Mouse (Mus musculus) embryonic facial prominence, embryonic 15.5 days (tissue): ENCODE data around the gene Dnajb1. TPM values are rescaled to one million over a fixed set of nuclear protein-coding genes. Genes with fewer than 3 reads are reported as not detected.
"Not testable (repeated sequence)": the region's sequence is repeated elsewhere in the genome, so short reads cannot be mapped to it uniquely, and the experiment has no call there.

ENCODE experiments used
- ATAC-seq: fragments of 200-750 bp; cut with Nextera tagmentation; 2 replicates; pipeline ENCODE4 v1.8.0; 2017; ENCODE audit warnings: low read depth, moderate TSS enrichment; ENCODE audit not compliant: insufficient number of reproducible peaks, low FRiP score, low TSS enrichment
- H3K27ac ChIP-seq: fragments of 300-500 bp; sonication (generic); replicated peaks from 2 replicates; pipeline ENCODE4 v1.5.1; 2015; ENCODE audit warnings: mild to moderate bottlenecking, inconsistent platforms
- H3K27me3 ChIP-seq: fragments of 300-500 bp; sonication (generic); 2 replicates; pipeline ENCODE4 v1.6.1; 2015; ENCODE audit warnings: inconsistent platforms
- H3K36me3 ChIP-seq: fragments of 300-500 bp; sonication (generic); 2 replicates; pipeline ENCODE4 v1.6.1; 2015; ENCODE audit warnings: mild to moderate bottlenecking, inconsistent platforms
- H3K4me1 ChIP-seq: fragments of 300-500 bp; sonication (generic); 2 replicates; pipeline ENCODE4 v1.6.1; 2015; ENCODE audit warnings: inconsistent platforms
- H3K4me2 ChIP-seq: fragments of 300-500 bp; sonication (generic); replicated peaks from 2 replicates; pipeline ENCODE4 v1.6.1; 2015; ENCODE audit warnings: mild to moderate bottlenecking, inconsistent platforms
- H3K4me3 ChIP-seq: fragments of 300-500 bp; sonication (generic); replicated peaks from 2 replicates; pipeline ENCODE4 v1.5.1; 2015; ENCODE audit warnings: mild to moderate bottlenecking, inconsistent platforms
- H3K9ac ChIP-seq: fragments of 300-500 bp; sonication (generic); 2 replicates; pipeline ENCODE4 v1.6.1; 2015; ENCODE audit warnings: inconsistent platforms
- H3K9me3 ChIP-seq: fragments of 300-500 bp; sonication (generic); replicated peaks from 2 replicates; pipeline ENCODE4 v1.6.1; 2016; ENCODE audit warnings: inconsistent platforms
- WGBS: fragments of 180-500 bp; shearing (Covaris S2); methylation state at CpG from one replicate; pipeline ENCODE4 v1.1.7; 2015; 5-methylcytosine and 5-hydroxymethylcytosine counted together
- polyA plus RNA-seq: library from polyadenylated mRNA; unstranded; fragments of >200 nt; fragmentation: Nextera tagmentation; extraction: Ambion mirVana; gene quantifications from 2 replicates; pipeline ENCODE4 v1.2.1, GENCODE M21; 2015

Dnajb1 gene
- polyA plus RNA-seq, 1 experiment from 2014 or later = 76.6 TPM

- ATAC-seq, H3K27ac ChIP-seq, H3K27me3 ChIP-seq, H3K4me2 ChIP-seq, H3K4me3 ChIP-seq, H3K9ac ChIP-seq, H3K9me3 ChIP-seq: not testable (repeated sequence)
- 83% methylated on average over 4 of the region's 7 CpGs for WGBS
- peaks cover 44% of the 10 kb centered on the region for H3K4me1 ChIP-seq
- peaks cover 33% of the 10 kb centered on the region for H3K36me3 ChIP-seq
Measured at GRCm38 (mm10) chr8:83571001-83571340, 37.0 kb upstream of the Dnajb1 start.

GRCm38 (mm10) chr8:83571791-83572190 is 36.2 kb upstream of the Dnajb1 start:
- ATAC-seq = no peak
- Histone ChIP-seq H3K4me2 (no peak overlapping the region), H3K9me3 (no peaks in the 10 kb centered on the region), H3K36me3 (peaks cover 33% of the 10 kb centered on the region), H3K9ac (no peak overlapping the region), H3K4me1 (peaks cover 53% of the 10 kb centered on the region), H3K4me3 (no peak overlapping the region), H3K27me3 (no peaks in the 10 kb centered on the region), H3K27ac (no peak overlapping the region)
- WGBS = 92% methylated on average over 10 of the region's 10 CpGs

GRCm38 (mm10) chr8:83572246-83572812 is 35.7 kb upstream of the Dnajb1 start:
- no peak for ATAC-seq
- Histone ChIP-seq H3K4me2 (no peak overlapping the region), H3K9me3 (no peaks in the 10 kb centered on the region), H3K4me1 (peaks cover 55% of the 10 kb centered on the region), H3K27ac (no peak overlapping the region), H3K36me3 (peaks cover 33% of the 10 kb centered on the region), H3K4me3 (no peak overlapping the region), H3K27me3 (no peaks in the 10 kb centered on the region), H3K9ac (no peak overlapping the region)
- 83% methylated on average over 5 of the region's 5 CpGs for WGBS

- Histone ChIP-seq H3K9me3 (no peaks in the 10 kb centered on the region), H3K4me3 (no peak overlapping the region), H3K9ac (no peak overlapping the region), H3K4me2 (no peak overlapping the region), H3K27ac (no peak overlapping the region), H3K27me3 (no peaks in the 10 kb centered on the region), H3K4me1 (peaks cover 53% of the 10 kb centered on the region), H3K36me3 (peaks cover 33% of the 10 kb centered on the region)
- ATAC-seq = no peak
- WGBS = 66% methylated on average over 18 of the region's 18 CpGs
Measured at GRCm38 (mm10) chr8:83573140-83573875, 34.7 kb upstream of the Dnajb1 start.

GRCm38 (mm10) chr8:83574631-83575315 is 33.2 kb upstream of the Dnajb1 start:
- peak overlapping the region; percentile 80 for H3K27ac ChIP-seq
- WGBS = 70% methylated on average over 15 of the region's 15 CpGs
- H3K27me3 ChIP-seq = no peaks in the 10 kb centered on the region
- ATAC-seq = no peak
- no peaks in the 10 kb centered on the region for H3K9me3 ChIP-seq
- H3K9ac ChIP-seq = no peak overlapping the region
- H3K36me3 ChIP-seq = peaks cover 31% of the 10 kb centered on the region
- peaks cover 65% of the 10 kb centered on the region for H3K4me1 ChIP-seq
- H3K4me3 ChIP-seq = no peak overlapping the region
- H3K4me2 ChIP-seq = no peak overlapping the region

- H3K36me3 ChIP-seq = peaks cover 22% of the 10 kb centered on the region
- no peak overlapping the region for H3K9ac ChIP-seq
- 56% methylated on average over 17 of the region's 17 CpGs for WGBS
- no peaks in the 10 kb centered on the region for H3K27me3 ChIP-seq
- H3K27ac ChIP-seq = peak overlapping the region; percentile 80
- ATAC-seq = peak; percentile 32
- peaks cover 66% of the 10 kb centered on the region for H3K4me1 ChIP-seq
- no peak overlapping the region for H3K4me3 ChIP-seq
- H3K4me2 ChIP-seq = no peak overlapping the region; the same call in 1 of the 2 replicates
- H3K9me3 ChIP-seq = no peaks in the 10 kb centered on the region
Measured at GRCm38 (mm10) chr8:83575561-83576515, 32.2 kb upstream of the Dnajb1 start.

GRCm38 (mm10) chr8:83576516-83576895 is 31.5 kb upstream of the Dnajb1 start:
- Histone ChIP-seq H3K4me2 (no peak overlapping the region; the same call in 1 of the 2 replicates), H3K27me3 (no peaks in the 10 kb centered on the region), H3K4me3 (no peak overlapping the region), H3K4me1 (peaks cover 66% of the 10 kb centered on the region), H3K9ac (no peak overlapping the region), H3K27ac (peak overlapping the region; percentile 80), H3K9me3 (no peaks in the 10 kb centered on the region), H3K36me3 (peaks cover 18% of the 10 kb centered on the region)
- 53% methylated on average over 4 of the region's 4 CpGs for WGBS
- ATAC-seq = no peak

- 0 out of 2 replicates have a peak overlapping the region, but pooled peaks have one; percentile 4 for H3K27ac ChIP-seq
- peaks cover 66% of the 10 kb centered on the region for H3K4me1 ChIP-seq
- no peak overlapping the region for H3K4me2 ChIP-seq
Measured at GRCm38 (mm10) chr8:83576921-83577320, 31.1 kb upstream of the Dnajb1 start.

GRCm38 (mm10) chr8:83577384-83577791 is 30.6 kb upstream of the Dnajb1 start:
- Histone ChIP-seq H3K27me3 (no peaks in the 10 kb centered on the region), H3K4me3 (no peak overlapping the region), H3K9me3 (no peaks in the 10 kb centered on the region), H3K4me1 (peaks cover 66% of the 10 kb centered on the region), H3K9ac (no peak overlapping the region), H3K36me3 (peaks cover 9% of the 10 kb centered on the region), H3K27ac (0 out of 2 replicates have a peak overlapping the region, but pooled peaks have one; percentile 4), H3K4me2 (no peak overlapping the region)
- no peak for ATAC-seq
- 60% methylated on average over 9 of the region's 9 CpGs for WGBS

More at GRCm38 (mm10) chr8:83576921-83577320, 31.1 kb upstream of the Dnajb1 start:
- no peaks in the 10 kb centered on the region for H3K27me3 ChIP-seq
- H3K4me3 ChIP-seq = no peak overlapping the region
- 48% methylated on average over 4 of the region's 4 CpGs for WGBS
- no peak for ATAC-seq
- no peaks in the 10 kb centered on the region for H3K9me3 ChIP-seq
- peaks cover 14% of the 10 kb centered on the region for H3K36me3 ChIP-seq
- H3K9ac ChIP-seq = no peak overlapping the region

- H3K4me2 ChIP-seq = no peak overlapping the region
- H3K4me1 ChIP-seq = peaks cover 69% of the 10 kb centered on the region
- WGBS = 68% methylated on average over 17 of the region's 17 CpGs
- 0 out of 2 replicates have a peak overlapping the region, but pooled peaks have one; percentile 25 for H3K27ac ChIP-seq
- no peaks in the 10 kb centered on the region for H3K36me3 ChIP-seq
- H3K4me3 ChIP-seq = no peak overlapping the region
- no peaks in the 10 kb centered on the region for H3K9me3 ChIP-seq
- no peak overlapping the region for H3K9ac ChIP-seq
- no peaks in the 10 kb centered on the region for H3K27me3 ChIP-seq
- ATAC-seq = no peak
Measured at GRCm38 (mm10) chr8:83578131-83579055, 29.6 kb upstream of the Dnajb1 start.
